Mouse (Mus musculus) midbrain, embryonic 10.5 days (tissue): ENCODE results near the gene Slamf6. TPM values are rescaled to one million over a fixed set of nuclear protein-coding genes. Genes with fewer than 3 reads are reported as not detected.

Experiments used
- DNase-seq: peaks from one replicate; pipeline ENCODE4 v3.0.0-alpha.2; 2017; ENCODE audit warnings: low spot score
- H3K27ac ChIP-seq: fragments of 300-500 bp; sonication (generic); replicated peaks from 2 replicates; pipeline ENCODE4 v1.5.1; 2016; ENCODE audit warnings: mild to moderate bottlenecking
- H3K27me3 ChIP-seq: fragments of 300-500 bp; sonication (generic); 2 replicates; pipeline ENCODE4 v1.6.1; 2016; ENCODE audit warnings: low read depth, mild to moderate bottlenecking; ENCODE audit not compliant: poor library complexity, severe bottlenecking
- H3K36me3 ChIP-seq: fragments of 300-500 bp; sonication (generic); 2 replicates; pipeline ENCODE4 v1.6.1; 2016; ENCODE audit warnings: mild to moderate bottlenecking, moderate library complexity
- H3K4me1 ChIP-seq: fragments of 300-500 bp; sonication (generic); 2 replicates; pipeline ENCODE4 v1.6.1; 2016
- H3K4me3 ChIP-seq: fragments of 300-500 bp; sonication (generic); 2 replicates; pipeline ENCODE4 v1.5.1; 2016; ENCODE audit warnings: mild to moderate bottlenecking, moderate library complexity
- H3K9me3 ChIP-seq: fragments of 300-500 bp; sonication (generic); replicated peaks from 2 replicates; pipeline ENCODE4 v1.6.1; 2016; ENCODE audit warnings: mild to moderate bottlenecking
- WGBS: fragments of 180-500 bp; shearing (Covaris S2); methylation state at CpG from one replicate; pipeline ENCODE4 v1.1.7; 2016; 5-methylcytosine and 5-hydroxymethylcytosine counted together
- polyA plus RNA-seq: library from polyadenylated mRNA; unstranded; fragments of >200 nt; fragmentation: Nextera tagmentation; extraction: Ambion mirVana; gene quantifications from 2 replicates; pipeline ENCODE4 v1.2.1, GENCODE M21; 2016

Gene Slamf6
- polyA plus RNA-seq, 1 experiment from 2014 or later: not detected

- H3K36me3 ChIP-seq: no peaks in the 10 kb centered on the region
- DNase-seq: no peak
- H3K9me3 ChIP-seq: peaks cover 4% of the 10 kb centered on the region; the same call in 1 of the 2 replicates
- H3K27ac ChIP-seq: no peak overlapping the region
- WGBS: 97% methylated on average over 1 of the region's 1 CpGs
- no peaks in the 10 kb centered on the region for H3K27me3 ChIP-seq
- peaks cover 13% of the 10 kb centered on the region for H3K4me1 ChIP-seq
- H3K4me3 ChIP-seq: no peak overlapping the region
Measured at GRCm38 (mm10) chr1:171984121-171984520, 66.8 kb downstream of the Slamf6 start.

GRCm38 (mm10) chr1:171991883-171992282 lies 74.6 kb downstream of the Slamf6 start:
- Histone ChIP-seq H3K9me3 (peaks cover 4% of the 10 kb centered on the region; the same call in 1 of the 2 replicates), H3K27ac (no peak overlapping the region), H3K4me1 (no peaks in the 10 kb centered on the region), H3K27me3 (no peaks in the 10 kb centered on the region), H3K36me3 (no peaks in the 10 kb centered on the region), H3K4me3 (no peak overlapping the region)
- WGBS: 88% methylated on average over 2 of the region's 2 CpGs
- DNase-seq: no peak

- peaks cover 4% of the 10 kb centered on the region; the same call in 1 of the 2 replicates for H3K9me3 ChIP-seq
- no peak for DNase-seq
- no peaks in the 10 kb centered on the region for H3K4me1 ChIP-seq
- WGBS: 85% methylated on average over 4 of the region's 4 CpGs
- H3K4me3 ChIP-seq: no peak overlapping the region
- H3K36me3 ChIP-seq: no peaks in the 10 kb centered on the region
- H3K27ac ChIP-seq: no peak overlapping the region
- no peaks in the 10 kb centered on the region for H3K27me3 ChIP-seq
Measured at GRCm38 (mm10) chr1:171992901-171993530, 75.7 kb downstream of the Slamf6 start.

GRCm38 (mm10) chr1:171994501-171994900 lies 77.2 kb downstream of the Slamf6 start:
- no peak overlapping the region for H3K4me3 ChIP-seq
- no peaks in the 10 kb centered on the region for H3K4me1 ChIP-seq
- WGBS: 93% methylated on average over 2 of the region's 2 CpGs
- no peak overlapping the region for H3K27ac ChIP-seq
- H3K27me3 ChIP-seq: no peaks in the 10 kb centered on the region
- peaks cover 4% of the 10 kb centered on the region for H3K36me3 ChIP-seq
- H3K9me3 ChIP-seq: no peaks in the 10 kb centered on the region
- DNase-seq: no peak

GRCm38 (mm10) chr1:171994918-171995715 lies 77.8 kb downstream of the Slamf6 start:
- 90% methylated on average over 11 of the region's 11 CpGs for WGBS
- Histone ChIP-seq H3K4me1 (no peaks in the 10 kb centered on the region), H3K4me3 (no peak overlapping the region), H3K27ac (no peak overlapping the region), H3K36me3 (peaks cover 11% of the 10 kb centered on the region), H3K27me3 (no peaks in the 10 kb centered on the region), H3K9me3 (no peaks in the 10 kb centered on the region)
- no peak for DNase-seq

GRCm38 (mm10) chr1:171996701-171997100 lies 79.4 kb downstream of the Slamf6 start:
- DNase-seq: no peak
- WGBS: 87% methylated on average over 7 of the region's 7 CpGs
- Histone ChIP-seq H3K9me3 (no peaks in the 10 kb centered on the region), H3K36me3 (peaks cover 23% of the 10 kb centered on the region), H3K4me3 (no peak overlapping the region), H3K4me1 (peaks cover 5% of the 10 kb centered on the region), H3K27ac (no peak overlapping the region), H3K27me3 (no peaks in the 10 kb centered on the region)

- Histone ChIP-seq H3K36me3 (peaks cover 47% of the 10 kb centered on the region), H3K27me3 (no peaks in the 10 kb centered on the region), H3K9me3 (no peaks in the 10 kb centered on the region), H3K4me1 (peaks cover 10% of the 10 kb centered on the region), H3K4me3 (no peak overlapping the region), H3K27ac (no peak overlapping the region)
- DNase-seq: no peak
- WGBS: 91% methylated on average over 13 of the region's 13 CpGs
Measured at GRCm38 (mm10) chr1:171998820-171999597, 81.7 kb downstream of the Slamf6 start.

GRCm38 (mm10) chr1:172000641-172001040 lies 83.3 kb downstream of the Slamf6 start:
- Histone ChIP-seq H3K4me1 (peaks cover 10% of the 10 kb centered on the region), H3K36me3 (peaks cover 63% of the 10 kb centered on the region), H3K27me3 (no peaks in the 10 kb centered on the region), H3K9me3 (no peaks in the 10 kb centered on the region), H3K27ac (no peak overlapping the region), H3K4me3 (no peak overlapping the region)
- peak; percentile 57 for DNase-seq
- 62% methylated on average over 3 of the region's 3 CpGs for WGBS

GRCm38 (mm10) chr1:172001665-172002064 lies 84.3 kb downstream of the Slamf6 start:
- WGBS: 37% methylated on average over 12 of the region's 12 CpGs
- DNase-seq: no peak
- peak overlapping the region; percentile 50 for H3K27ac ChIP-seq
- H3K4me3 ChIP-seq: no peak overlapping the region
- H3K27me3 ChIP-seq: no peaks in the 10 kb centered on the region
- no peaks in the 10 kb centered on the region for H3K9me3 ChIP-seq
- H3K4me1 ChIP-seq: peaks cover 10% of the 10 kb centered on the region
- peaks cover 73% of the 10 kb centered on the region for H3K36me3 ChIP-seq

Other genes starting within 250 kb of the Slamf6 start
- 0.32 and 0.60 TPM in 2 replicates for gene Cd48, start 235.5 kb upstream of the Slamf6 start, polyA plus RNA-seq
- 0.14 and 0.23 TPM in 2 replicates for gene Slamf1, start 150.4 kb upstream of the Slamf6 start, polyA plus RNA-seq
- 0.38 and 1.2 TPM in 2 replicates for gene Cd84, start 77.8 kb upstream of the Slamf6 start, polyA plus RNA-seq
- not detected in 2 replicates for gene Gm10521, start 21.9 kb upstream of the Slamf6 start, polyA plus RNA-seq
- gene Vangl2, start 110.9 kb downstream of the Slamf6 start, polyA plus RNA-seq: 49.1 and 55.4 TPM in 2 replicates
- 5.5 and 6.9 TPM in 2 replicates for gene Nhlh1, start 140.1 kb downstream of the Slamf6 start, polyA plus RNA-seq
- gene Copa, start 165.0 kb downstream of the Slamf6 start, polyA plus RNA-seq: 175 and 206 TPM in 2 replicates
- gene Ncstn, start 165.3 kb downstream of the Slamf6 start, polyA plus RNA-seq: 106 and 129 TPM in 2 replicates
- 166 and 175 TPM in 2 replicates for gene Pex19, start 209.2 kb downstream of the Slamf6 start, polyA plus RNA-seq
- gene Dcaf8, start 230.6 kb downstream of the Slamf6 start, polyA plus RNA-seq: 124 and 138 TPM in 2 replicates